Mouse (Mus musculus) bone marrow macrophage, adult 2 months (primary cell): Measurements from ENCODE around the gene Pomt2.

Source experiments
- CTCF ChIP-seq: IDR thresholded peaks from 2 replicates; pipeline ENCODE4 v1.5.1; 2012; ENCODE audit warnings: low read depth, mild to moderate bottlenecking, low read length, moderate library complexity
- POLR2A ChIP-seq: IDR thresholded peaks from 2 replicates; pipeline ENCODE4 v1.6.1; 2012; ENCODE audit warnings: mild to moderate bottlenecking, low read depth, low read length, borderline replicate concordance

- TF ChIP-seq CTCF (no peak), POLR2A (no peak)
Observed at GRCm38 (mm10) chr12:87147395-87148089, at the start of gene Pomt2.
